Mouse (Mus musculus) left cerebral cortex, adult 9 months (tissue): Measurements from ENCODE around the gene Treh.
A peak's percentile ranks its signal among the peaks of the same experiment; 100 is the strongest.
"Not testable (repeated sequence)": the region's sequence is repeated elsewhere in the genome, so short reads cannot be mapped to it uniquely, and the experiment has no call there.

Source experiments
- DNase-seq, 2 experiments: peaks; one replicate each; pipeline ENCODE4 v3.0.0; 2022; ENCODE audit warnings: low spot score in 2 of 2

Gene Treh

GRCm38 (mm10) chr9:44673005-44673404, at the start of gene Treh:
TSS of gene Treh (plus strand) at chr9:44673233.
- no peak for DNase-seq

DNA sequence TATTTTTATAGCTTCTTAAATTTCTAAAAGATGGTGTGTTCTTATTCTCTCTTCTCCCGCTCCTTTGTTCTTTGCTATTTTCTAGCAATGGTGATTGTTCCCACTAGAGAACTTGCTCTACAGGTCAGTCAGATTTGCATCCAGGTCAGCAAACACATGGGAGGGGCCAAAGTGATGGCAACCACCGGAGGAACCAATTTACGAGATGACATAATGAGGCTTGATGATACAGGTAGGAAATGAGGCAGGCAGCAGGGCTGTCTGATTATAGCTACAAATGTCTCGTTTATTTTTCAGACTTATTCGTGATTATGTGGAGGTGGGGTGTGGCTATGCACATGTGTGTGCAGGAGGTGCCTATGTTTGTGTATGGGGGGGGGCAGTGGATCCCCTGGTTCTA, 48.6 kb upstream of the Treh start:
- DNase-seq = no peak

GRCm38 (mm10) chr9:44626268-44626667, 46.8 kb upstream of the Treh start:
- no peak for DNase-seq

GRCm38 (mm10) chr9:44637551-44638169, 35.4 kb upstream of the Treh start:
- DNase-seq = no peak

- not testable (repeated sequence) for DNase-seq
These were observed 34.3 kb upstream of the Treh start for GRCm38 (mm10) chr9:44638726-44639125.

- DNase-seq = not testable (repeated sequence)
These were observed 33.0 kb upstream of the Treh start for GRCm38 (mm10) chr9:44640028-44640427.

DNA sequence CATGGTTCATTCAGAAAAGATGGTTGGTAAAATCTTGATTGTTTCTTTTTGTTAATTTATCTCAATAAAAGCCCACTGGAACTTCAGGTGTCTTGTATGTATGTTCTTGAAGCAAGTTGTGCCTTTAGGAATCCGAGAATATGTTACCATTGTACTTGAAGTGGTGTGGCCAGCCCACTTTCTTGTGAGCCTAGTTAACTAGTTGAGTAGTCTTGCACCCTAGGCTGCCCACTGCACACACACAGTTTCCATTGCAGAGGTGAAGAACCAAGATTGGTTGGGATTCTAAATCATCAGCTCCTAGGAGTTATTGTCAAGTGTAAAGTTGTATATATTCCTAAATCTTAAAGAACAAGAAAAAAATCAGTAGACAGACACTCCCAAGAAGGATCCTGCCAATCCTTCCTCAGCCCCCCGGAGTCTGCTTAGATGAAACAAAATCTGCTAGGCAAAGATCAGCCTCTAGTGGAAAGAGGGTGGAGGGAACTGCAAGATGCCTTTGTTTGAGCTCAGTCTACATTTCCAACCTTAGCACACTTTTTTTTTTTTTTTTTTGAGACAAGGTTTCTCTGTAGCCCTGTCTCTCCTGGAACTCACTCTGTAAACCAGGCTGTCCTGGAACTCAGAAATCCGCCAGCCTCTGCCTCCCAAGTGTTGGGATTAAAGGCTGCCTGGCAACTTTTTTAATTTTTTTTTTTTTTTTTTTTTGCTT, 32.2 kb upstream of the Treh start:
- no peak for DNase-seq

DNA sequence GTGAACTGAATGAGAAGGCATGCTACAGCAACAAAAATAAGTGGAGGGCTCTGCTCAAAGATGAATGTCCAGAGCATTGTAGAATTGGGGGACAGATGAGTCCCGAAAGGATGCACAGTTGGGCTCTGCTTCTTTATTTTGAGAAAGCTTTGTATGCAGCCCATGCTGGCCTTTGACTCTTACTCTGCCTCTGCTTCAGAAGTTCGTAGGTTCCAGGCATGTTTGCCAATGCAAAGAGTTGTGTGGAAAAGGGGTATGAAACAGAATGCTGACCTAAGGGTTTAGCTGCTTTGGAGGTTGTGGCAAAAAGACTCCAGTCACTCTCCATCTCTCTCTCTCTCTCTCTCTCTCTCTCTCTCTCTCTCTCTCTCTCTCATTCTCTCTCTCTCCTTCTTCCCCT, 31.4 kb upstream of the Treh start:
- DNase-seq = no peak

DNA sequence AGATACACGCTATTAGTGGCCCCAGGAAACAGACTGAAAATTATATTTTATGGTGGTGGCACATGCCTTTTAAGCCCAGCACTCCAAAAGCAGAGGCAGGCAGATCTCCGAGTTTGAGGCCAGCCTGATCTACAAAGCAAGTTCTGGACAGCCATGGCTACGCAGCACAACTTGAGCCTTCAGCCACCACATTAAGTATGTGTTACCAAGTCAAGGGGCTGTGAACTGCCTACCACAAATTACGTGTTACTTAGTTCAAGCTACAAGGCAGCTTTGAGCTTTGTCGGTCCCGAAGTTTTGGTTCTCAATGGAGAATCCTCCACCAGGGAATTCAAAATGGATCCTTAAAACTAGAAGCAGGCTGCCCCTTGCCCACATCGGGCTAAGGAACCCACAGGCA, 29.9 kb upstream of the Treh start:
- no peak for DNase-seq

DNA sequence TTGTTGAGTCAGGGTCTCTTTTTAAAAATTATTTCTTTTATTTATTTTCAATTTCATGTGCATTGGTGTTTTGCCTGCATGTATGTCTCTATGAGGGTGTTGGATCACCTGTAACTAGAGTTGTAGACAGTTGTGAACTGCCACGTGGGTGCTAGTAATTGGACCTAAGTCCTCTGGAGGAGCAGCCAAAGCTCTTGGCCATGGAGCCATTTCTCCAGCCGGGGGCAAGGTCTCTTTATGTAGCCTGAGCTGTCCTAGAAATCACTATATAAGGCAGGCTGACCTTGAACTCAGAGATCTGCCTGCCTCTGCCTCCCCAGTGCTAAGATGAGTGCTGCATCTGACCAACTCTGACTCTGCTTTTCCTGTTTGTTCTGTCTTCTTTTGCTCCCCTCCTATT, 28.8 kb upstream of the Treh start:
- DNase-seq = no peak

GRCm38 (mm10) chr9:44645481-44645880, 27.6 kb upstream of the Treh start:
- no peak for DNase-seq

DNA sequence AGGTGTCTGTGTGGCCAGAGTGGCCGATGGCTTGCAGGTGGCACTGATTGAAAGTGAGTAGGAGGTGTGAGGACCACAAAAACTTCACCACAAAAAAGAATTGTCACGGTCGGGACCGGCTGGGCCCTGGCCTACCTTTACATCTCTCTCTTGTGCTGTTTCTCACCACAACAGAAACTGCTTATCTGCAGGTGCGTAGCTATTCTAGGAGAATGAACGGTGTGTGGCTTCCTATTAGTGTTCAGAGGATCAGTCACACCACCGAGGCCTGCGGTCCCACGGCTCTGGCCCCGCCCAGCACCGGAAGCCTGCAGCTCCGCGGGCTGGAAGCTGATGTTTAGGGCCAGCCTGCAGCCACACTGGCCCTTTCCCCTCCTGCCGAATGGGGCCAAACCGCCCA, 27.1 kb upstream of the Treh start:
- DNase-seq = no peak

GRCm38 (mm10) chr9:44646366-44646765, 26.7 kb upstream of the Treh start:
- no peak for DNase-seq

DNA sequence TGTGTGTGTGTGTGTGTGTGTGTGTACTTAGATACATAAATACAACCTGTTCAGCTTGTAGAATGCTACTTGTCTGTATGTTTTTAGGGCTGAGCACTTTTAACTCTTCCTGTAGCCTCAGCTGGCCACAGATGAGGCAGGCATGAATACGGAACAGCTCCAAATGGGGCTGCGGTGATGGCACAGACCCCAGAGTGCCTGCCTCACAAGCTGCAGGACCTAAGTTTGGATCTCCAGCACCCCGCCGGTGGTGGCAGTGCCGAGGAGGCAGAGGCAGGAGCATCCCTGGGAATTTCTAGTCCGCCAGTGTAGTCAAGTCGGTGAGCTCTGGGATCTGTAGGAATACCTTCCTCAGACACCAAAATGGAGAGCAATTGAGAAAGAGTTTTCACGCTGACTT, 26.0 kb upstream of the Treh start:
- DNase-seq = no peak

DNA sequence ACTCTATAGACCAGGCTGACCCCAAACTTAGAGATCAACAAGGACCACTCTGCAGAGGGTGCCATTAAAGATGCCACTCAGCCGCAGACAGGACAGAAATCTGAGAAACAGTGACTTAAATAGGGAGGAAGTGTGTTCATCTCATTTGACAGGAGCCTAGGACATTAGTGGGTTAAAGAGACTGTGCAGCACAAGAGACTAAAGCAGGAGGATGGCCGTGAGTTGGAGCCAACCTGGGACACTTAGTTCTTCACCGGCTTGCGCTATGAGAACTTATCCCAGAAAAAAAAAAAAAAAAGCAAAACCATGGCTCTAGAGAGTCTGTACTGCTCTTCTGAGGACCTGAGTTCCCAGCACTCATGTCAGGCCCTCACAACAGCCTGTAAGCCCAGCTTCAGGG, 25.4 kb upstream of the Treh start:
- no peak for DNase-seq

GRCm38 (mm10) chr9:44648881-44649281, 24.2 kb upstream of the Treh start:
- no peak for DNase-seq

GRCm38 (mm10) chr9:44652027-44652426, 21.0 kb upstream of the Treh start:
- peak in 1 of 2 experiments; percentile 59 for DNase-seq

- DNase-seq = no peak
These were observed 19.1 kb upstream of the Treh start for GRCm38 (mm10) chr9:44653896-44654295.

DNA sequence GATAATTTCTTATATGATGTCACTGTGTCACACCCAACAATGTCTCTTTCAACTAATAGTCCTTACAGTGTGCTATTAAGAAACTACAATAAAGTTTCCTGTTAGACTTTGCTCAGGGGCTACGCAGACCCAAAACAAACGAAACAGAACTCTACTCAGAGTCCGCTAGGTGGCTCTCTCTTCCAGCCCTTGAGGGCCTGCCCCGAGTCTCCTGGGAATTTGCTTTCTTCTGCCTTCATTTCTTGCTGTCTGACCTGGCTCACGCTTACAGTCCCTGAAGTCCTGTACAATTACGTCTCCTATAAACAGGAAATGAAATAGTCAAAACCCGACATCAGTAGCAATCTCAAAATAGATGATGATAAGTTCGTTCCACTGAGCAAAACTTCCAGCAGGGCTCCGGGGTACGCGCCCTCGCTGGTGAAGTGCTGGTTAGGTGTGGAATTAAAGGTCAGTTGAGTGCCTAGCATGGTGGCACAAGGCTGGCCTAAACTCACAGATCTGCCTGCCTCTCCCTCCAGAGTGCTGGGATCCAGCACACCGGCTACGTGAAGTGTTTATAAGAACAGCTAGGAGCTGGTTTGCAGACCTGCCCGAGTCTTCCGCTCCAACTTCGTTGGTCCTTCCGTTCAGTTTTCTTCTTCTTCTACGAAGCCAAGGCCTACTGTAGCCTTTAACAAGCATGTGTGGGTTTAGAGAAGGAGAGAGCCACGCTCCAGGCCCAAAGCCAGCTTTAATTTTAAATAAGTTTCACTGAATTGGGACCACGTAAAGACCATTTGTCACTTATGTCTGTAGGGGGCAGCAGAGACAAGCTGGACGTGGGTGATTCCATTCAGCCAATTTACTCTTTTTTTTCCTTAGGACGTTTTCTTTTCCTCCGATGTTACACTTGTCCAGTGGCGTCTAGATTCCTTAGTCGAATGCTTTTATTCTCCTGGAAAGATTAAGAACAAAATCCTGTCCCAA, 17.7 kb upstream of the Treh start:
- DNase-seq = peak in 1 of 2 experiments; percentile 72

GRCm38 (mm10) chr9:44663706-44664105, 9.3 kb upstream of the Treh start:
- DNase-seq = no peak

GRCm38 (mm10) chr9:44671416-44671815, 1.6 kb upstream of the Treh start:
- no peak for DNase-seq

- no peak for DNase-seq
These were observed 655 bp upstream of the Treh start for GRCm38 (mm10) chr9:44672291-44672865.
